Mouse (Mus musculus) Patski (cell line): Measurements from ENCODE around the gene Pgm1. TPM values are rescaled to one million over a fixed set of nuclear protein-coding genes. Genes with fewer than 3 reads are reported as not detected.
A peak's percentile ranks its signal among the peaks of the same experiment; 100 is the strongest.

Experiments used
- ATAC-seq: fragments of 100-300 bp; one replicate; pipeline ENCODE4 v1.8.0; 2021
- CTCF ChIA-PET: fragments of 350-600 bp; sonication (Branson Sonifier 250); formaldehyde crosslinking; loops from one replicate; lab custom pipeline; 2022; ENCODE audit warnings: inconsistent platforms; lab: Charles Lee
- POLR2A ChIA-PET: fragments of 350-600 bp; sonication (Branson Sonifier 250); formaldehyde crosslinking; loops from one replicate; lab custom pipeline; 2022; ENCODE audit warnings: antibody characterized with exemption, inconsistent platforms; lab: Charles Lee
- DNase-seq: peaks from one replicate; pipeline ENCODE4 v3.0.0-alpha.2; 2011; ENCODE audit warnings: low read depth, low spot score
- H3K27me3 ChIP-seq: fragments of 371-371 bp; one replicate; pipeline ENCODE4 v1.5.1; 2021
- CTCF ChIP-seq: fragments of 100-300 bp; IDR thresholded peaks from one replicate; pipeline ENCODE4 v1.5.1; 2021
- in situ Hi-C: fragments of 300-500 bp; cut with MboI; formaldehyde crosslinking; loops from 3 replicates; pipeline ENCODE4 v1.11.1; 2018; ENCODE audit warnings: low pct_unique_long_range_greater_than_20kb, mixed read lengths
- polyA plus RNA-seq: library from polyadenylated mRNA; unstranded; gene quantifications from one replicate; pipeline ENCODE4 v1.2.3, GENCODE M21; 2021

Gene Pgm1
- polyA plus RNA-seq, 1 experiment from 2014 or later: 74.9 TPM

DNA sequence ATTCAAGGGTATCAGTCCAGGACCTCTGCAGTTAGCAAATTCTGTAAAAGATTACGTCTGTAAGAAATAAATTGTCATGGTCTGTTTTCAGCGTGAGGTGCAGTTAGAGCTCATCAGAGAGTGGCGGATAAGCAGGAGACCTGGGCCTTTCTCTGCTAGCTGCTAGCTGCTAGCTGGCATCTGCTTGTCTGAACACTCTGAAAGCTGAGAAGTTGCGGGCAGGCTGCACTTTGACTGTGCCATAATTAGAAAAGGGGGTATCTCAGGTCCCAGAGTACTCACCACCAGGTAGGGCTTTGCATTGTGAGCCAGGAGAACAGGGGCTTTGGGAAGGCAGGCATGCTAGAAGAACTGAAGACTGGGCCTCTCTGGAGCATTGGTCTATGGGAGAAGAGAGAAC, 2.6 kb downstream of the Pgm1 start:
- no peaks in the 10 kb centered on the region for H3K27me3 ChIP-seq
- DNase-seq (no peak), ATAC-seq (no peak)
- TF ChIP-seq CTCF: no peak
- ChIA-PET POLR2A (interaction anchor here (0.7 kb wide), 1 partner anchor 103 kb away, joined by 3 read pairs; the partner anchor contains the start of gene Efcab7), CTCF (no interaction called here)
- in situ Hi-C loops: no loop called here

DNA sequence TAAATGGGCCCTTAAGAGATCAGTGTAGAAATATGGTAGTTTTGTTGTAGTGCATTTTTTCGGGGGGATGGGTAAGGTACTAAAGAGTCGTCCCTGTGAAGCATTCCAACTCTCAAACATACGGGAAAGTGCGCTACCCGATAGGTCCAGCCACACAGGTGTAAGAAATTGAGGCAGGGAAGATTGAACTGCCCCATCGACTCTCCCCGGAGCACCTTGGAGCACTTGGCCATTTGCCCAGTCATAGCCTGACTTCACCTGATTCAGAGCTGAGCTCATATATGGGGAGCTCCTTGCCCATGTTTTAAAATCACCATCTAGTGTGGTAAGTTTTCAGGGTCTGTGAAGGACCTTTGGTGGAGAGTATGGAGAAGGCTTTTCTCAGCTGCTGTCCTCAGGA, 5.6 kb downstream of the Pgm1 start:
- in situ Hi-C loops: no loop called here
- ATAC-seq (no peak), DNase-seq (no peak)
- ChIA-PET POLR2A (no interaction called here), CTCF (interaction anchor here (1.0 kb wide), 1 partner anchor 10 kb away, joined by 3 read pairs; no protein-coding TSS in a partner anchor)
- no peaks in the 10 kb centered on the region for H3K27me3 ChIP-seq
- no peak for TF ChIP-seq CTCF

DNA sequence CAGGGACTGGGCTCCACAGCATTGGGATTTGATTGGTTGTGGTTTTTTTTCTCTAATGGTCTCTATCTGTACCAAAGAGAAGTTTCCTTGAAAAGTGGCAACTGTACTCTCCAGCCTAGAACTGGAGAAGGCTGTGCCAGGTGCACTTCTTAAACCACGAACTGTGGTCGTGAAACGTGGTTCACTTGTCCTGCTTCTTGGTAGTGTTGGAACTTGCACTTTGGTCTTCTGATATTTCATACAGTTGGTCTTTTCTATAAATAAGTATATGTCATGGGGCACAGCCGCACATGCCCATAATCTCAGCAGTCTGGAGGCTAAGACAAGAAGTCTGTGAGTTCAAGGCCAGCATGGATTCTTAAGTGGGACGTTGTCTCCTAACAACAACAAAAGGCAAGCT, 7.1 kb downstream of the Pgm1 start:
- DNase-seq (no peak), ATAC-seq (no peak)
- no peak for TF ChIP-seq CTCF
- no peaks in the 10 kb centered on the region for H3K27me3 ChIP-seq
- in situ Hi-C loops: no loop called here
- ChIA-PET POLR2A (interaction anchor here (0.7 kb wide), 1 partner anchor 1176 kb away, joined by 4 read pairs; no protein-coding TSS in a partner anchor), CTCF (no interaction called here)

DNA sequence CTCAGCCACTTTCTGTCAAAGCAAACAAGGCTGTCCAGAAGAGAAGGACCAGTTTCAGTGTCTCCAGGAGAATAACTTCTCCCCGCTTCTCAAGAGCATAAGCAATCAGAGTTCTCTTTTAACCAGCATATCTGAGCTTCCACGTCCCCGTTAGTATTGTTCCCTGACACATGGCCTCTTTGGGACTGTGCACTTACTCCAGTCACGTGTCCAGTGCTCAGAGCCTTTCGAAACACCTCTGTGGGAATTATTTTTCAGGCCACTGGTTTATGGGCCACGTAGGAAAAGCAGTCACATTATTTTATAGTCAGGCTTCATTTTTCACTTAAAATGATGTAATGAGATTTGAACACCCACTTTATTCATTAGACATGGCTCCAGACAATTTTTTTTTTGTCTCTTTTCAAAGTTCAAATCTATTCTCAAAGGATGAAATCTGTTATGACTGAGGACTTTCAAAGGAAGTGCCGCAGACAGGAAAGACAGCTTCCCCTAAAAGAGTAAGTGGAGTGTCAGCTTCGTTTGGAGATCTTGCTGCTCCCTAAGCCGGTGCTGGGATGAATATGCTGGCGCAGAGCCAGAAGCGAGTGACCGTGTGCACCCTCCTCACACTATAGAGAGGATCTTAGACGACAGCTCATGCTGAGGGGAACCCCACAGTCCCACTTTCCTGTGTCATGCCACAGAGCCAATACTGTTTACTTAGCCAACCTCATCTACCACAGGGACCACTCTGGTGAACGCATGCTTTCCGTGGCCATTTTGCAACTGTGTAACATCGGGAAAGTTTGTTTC, 10.7 kb downstream of the Pgm1 start:
- CTCF ChIA-PET: no interaction called here
- no peak for TF ChIP-seq CTCF
- no peak for ATAC-seq
- POLR2A ChIA-PET: no interaction called here
- DNase-seq: no peak
- no peaks in the 10 kb centered on the region for H3K27me3 ChIP-seq
- in situ Hi-C loops: no loop called here

DNA sequence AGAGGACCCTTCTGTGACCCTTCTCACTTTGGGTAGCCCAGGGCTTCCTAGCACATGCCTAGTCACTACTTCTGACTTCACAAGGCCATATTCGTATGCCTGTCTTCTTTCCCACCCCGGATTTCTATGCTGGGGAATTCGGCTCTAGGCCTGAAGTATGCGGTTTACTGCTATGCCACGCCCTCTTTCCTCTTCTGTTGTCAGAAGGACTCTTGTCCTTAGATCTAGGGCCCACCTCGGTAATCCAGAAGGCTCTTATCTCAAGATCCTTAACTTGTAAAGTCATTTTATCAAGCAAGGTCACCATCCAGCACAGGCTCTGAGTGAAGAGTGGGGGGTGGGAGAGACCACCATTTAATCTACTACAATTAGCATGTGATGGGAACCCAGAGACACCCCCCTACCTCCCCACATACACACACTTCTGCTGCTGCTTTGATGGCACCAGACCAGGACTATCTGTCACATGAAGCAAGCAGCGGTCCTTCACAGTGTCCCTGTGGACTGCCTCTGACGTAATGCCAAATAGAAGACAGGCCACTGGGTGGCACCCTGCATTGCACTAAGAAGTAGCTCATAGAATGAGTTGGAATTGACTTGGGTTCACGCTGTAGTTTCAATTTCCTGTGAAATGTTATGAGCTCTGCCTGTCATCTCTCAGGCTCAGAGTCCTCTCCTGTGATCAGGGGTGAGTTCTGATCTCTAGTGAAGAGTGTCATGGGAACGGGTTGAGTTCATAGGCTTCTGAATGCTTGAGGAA, 12.6 kb downstream of the Pgm1 start:
- TF ChIP-seq CTCF: peak; percentile 35
- ChIA-PET POLR2A (interaction anchor here (0.6 kb wide), 1 partner anchor 16 kb away, joined by 7 read pairs; no protein-coding TSS in a partner anchor), CTCF (interaction anchor here (0.6 to 1.7 kb wide), 3 partner anchors 10 to 69 kb away, joined by 3 to 13 read pairs (median 3); no protein-coding TSS in a partner anchor)
- no peaks in the 10 kb centered on the region for H3K27me3 ChIP-seq
- DNase-seq (no peak), ATAC-seq (no peak)
- in situ Hi-C loops: no loop called here

DNA sequence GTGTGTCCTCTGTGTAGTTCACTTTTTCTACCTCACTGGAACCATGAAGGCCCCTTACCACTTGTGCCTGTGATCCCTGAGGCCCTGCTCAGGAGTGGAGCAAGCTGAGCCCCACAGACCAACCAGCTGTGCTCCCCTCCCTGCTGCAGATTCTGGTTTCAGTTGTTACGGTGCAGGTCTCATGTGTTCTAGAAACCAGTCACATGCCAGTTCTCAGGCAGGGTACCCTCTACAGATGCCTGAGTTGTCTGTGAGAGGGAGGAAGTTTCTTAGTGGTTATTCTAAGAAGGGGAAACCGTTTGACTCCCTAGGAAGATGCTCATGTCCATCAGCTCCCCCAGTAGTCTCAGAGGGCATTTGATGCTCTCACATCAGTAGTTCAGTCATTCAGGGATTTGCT, 15.4 kb downstream of the Pgm1 start:
- TF ChIP-seq CTCF: no peak
- CTCF ChIA-PET: no interaction called here
- DNase-seq: no peak

DNA sequence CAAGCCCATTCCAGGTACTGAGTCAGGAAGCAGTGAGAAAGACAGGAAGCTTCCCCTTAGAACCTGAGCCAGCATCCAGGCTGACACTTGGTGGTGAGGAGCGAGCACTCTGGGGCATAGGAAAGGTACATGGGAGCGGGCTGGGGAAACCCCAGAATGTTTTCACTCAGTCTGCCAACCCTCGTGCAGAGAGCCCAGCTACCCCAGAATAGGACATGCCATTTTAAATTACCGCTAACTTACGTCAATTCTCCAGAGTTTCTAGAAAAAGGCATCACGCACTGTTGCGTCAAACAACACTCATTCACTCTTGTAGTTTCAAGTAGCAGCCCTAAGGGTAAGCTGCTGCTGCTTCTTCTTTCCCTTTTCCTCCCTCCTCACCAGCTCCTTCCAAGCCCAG, 15.8 kb downstream of the Pgm1 start:
- no peak for TF ChIP-seq CTCF
- no peaks in the 10 kb centered on the region for H3K27me3 ChIP-seq
- POLR2A ChIA-PET: no interaction called here
- ATAC-seq: no peak
- DNase-seq: no peak
- CTCF ChIA-PET: no interaction called here
- in situ Hi-C loops: no loop called here

More for the DNA sequence above, 15.4 kb downstream of the Pgm1 start:
- no peaks in the 10 kb centered on the region for H3K27me3 ChIP-seq
- no peak for ATAC-seq
- in situ Hi-C loops: no loop called here
- POLR2A ChIA-PET: no interaction called here

DNA sequence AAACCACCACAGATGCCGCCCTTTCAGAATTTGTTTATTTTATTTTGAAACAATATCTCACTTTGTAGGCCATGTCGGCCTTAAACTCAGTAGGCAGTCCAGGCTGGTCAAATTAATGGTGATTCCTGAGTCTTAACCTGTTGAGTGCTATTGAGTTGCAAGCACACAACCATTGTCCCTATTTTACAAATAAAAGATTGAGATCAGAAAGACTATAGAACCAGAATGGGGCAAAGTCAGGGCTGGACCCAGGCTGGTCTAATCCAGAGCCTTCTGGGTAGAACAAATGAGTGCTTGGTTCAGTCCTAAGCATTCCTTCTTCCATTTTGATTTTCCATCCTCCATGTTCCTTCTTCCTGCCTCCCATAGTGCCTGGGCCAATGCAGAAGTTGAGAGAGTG, 17.3 kb downstream of the Pgm1 start:
- ATAC-seq: no peak
- in situ Hi-C loops: no loop called here
- no peaks in the 10 kb centered on the region for H3K27me3 ChIP-seq

DNA sequence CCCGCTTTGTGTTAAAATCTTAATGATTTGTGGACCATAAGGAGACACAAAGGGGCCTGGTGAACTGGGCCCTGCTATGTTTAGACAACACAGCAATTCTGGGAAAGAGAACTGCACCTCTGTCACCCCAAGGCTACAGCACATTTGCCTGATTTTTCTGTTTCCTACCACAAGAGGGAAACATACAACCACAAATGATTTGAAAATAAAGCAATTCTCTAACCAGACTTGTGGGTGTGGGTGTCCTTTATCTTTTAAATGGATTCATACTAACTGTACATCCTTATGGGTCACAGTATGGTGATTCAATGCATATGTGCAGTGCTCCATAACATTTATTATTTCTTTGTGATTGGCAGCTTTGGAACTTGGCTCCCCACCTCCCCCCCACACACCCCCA, 18.0 kb downstream of the Pgm1 start:
- ATAC-seq: no peak
- no peaks in the 10 kb centered on the region for H3K27me3 ChIP-seq
- peak; percentile 54 for TF ChIP-seq CTCF
- ChIA-PET CTCF (interaction anchor here (0.9 kb wide), 1 partner anchor 16 kb away, joined by 3 read pairs; no protein-coding TSS in a partner anchor), POLR2A (interaction anchor here (1.0 kb wide), 1 partner anchor 10 kb away, joined by 3 read pairs; no protein-coding TSS in a partner anchor)
- in situ Hi-C loops: no loop called here
- no peak for DNase-seq

More for the DNA sequence above, 17.3 kb downstream of the Pgm1 start:
- ChIA-PET CTCF (interaction anchor here (0.6 to 0.9 kb wide), 3 partner anchors 13 to 42 kb away, joined by 3 read pairs; no protein-coding TSS in a partner anchor), POLR2A (no interaction called here)
- no peak for TF ChIP-seq CTCF
- no peak for DNase-seq

DNA sequence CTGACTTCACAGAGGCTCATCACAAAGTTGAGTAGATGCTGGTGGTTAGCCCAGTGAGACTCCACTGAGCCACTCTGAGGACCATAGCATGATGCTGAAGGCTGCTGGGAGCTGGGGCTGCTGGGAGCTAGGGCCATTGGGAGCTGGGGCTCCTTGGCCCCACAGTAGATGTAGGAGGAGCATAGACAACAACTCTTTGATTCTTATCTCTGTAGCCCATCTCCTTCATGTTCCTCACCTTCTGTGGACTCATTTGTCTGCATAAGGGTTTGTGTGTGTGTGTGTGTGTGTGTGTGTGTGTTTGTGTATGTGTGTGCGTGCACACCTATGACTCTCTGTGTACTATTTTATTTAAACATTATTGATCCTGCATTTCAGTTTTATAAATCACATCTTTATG, 18.7 kb downstream of the Pgm1 start:
- ChIA-PET CTCF (no interaction called here), POLR2A (interaction anchor here (0.7 to 1.0 kb wide), 2 partner anchors 10 to 36 kb away, joined by 3 read pairs; no protein-coding TSS in a partner anchor)
- H3K27me3 ChIP-seq: no peaks in the 10 kb centered on the region
- DNase-seq (no peak), ATAC-seq (no peak)
- in situ Hi-C loops: no loop called here
- no peak for TF ChIP-seq CTCF

DNA sequence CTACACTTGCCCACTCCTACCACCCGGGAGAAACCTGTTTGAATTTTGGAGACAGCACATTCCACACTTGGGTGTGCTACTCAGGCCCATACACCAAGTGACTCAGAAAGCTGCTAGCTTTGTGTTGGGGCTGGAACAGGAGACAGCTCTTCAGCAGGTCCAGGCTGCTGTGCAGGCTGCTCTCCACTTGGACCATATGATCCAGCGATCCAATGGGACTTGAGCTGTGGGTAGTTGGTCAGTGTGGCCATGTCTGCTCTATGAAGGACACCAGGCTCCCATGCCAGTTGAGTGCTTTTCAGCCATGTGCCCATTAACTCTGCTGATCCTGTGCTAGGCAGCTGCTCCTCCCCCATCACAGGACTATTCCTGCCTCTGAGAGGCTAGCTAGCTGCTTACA, 24.7 kb downstream of the Pgm1 start:
- DNase-seq (no peak), ATAC-seq (no peak)
- TF ChIP-seq CTCF: no peak
- in situ Hi-C loops: no loop called here
- no peaks in the 10 kb centered on the region for H3K27me3 ChIP-seq
- ChIA-PET CTCF (no interaction called here), POLR2A (no interaction called here)
